Mouse (Mus musculus) liver (tissue): Measurements from ENCODE around the gene Caap1.

Source experiments
- DNase-seq: peaks from one replicate; pipeline ENCODE4 v3.0.0-alpha.2; 2020; ENCODE audit warnings: mixed read lengths

Caap1 gene

GRCm38 (mm10) chr4:94556265-94557054, at the start of gene Caap1, which contains the start of gene Gm10306:
Gene Caap1 (minus strand): TSS chr4:94556796.
Gene Gm10306 (plus strand): TSS chr4:94556546.
- peak; percentile 93 for DNase-seq

- DNase-seq = no peak
These were observed 49.0 kb upstream of the Caap1 start for GRCm38 (mm10) chr4:94605591-94605990.

- DNase-seq = no peak
These were observed 47.9 kb upstream of the Caap1 start for GRCm38 (mm10) chr4:94604452-94605019.

GRCm38 (mm10) chr4:94603031-94603629, 46.5 kb upstream of the Caap1 start, which contains the start of gene Plaa:
Gene Plaa (minus strand): TSS chr4:94603244.
- peak; percentile 89 for DNase-seq

- DNase-seq = peak; percentile 50
These were observed 46.0 kb upstream of the Caap1 start for GRCm38 (mm10) chr4:94602496-94603030.

- DNase-seq = no peak
These were observed 44.8 kb upstream of the Caap1 start for GRCm38 (mm10) chr4:94601395-94601794.

- DNase-seq = no peak
These were observed 36.1 kb upstream of the Caap1 start for GRCm38 (mm10) chr4:94592709-94593108.

- DNase-seq = no peak
These were observed 35.3 kb upstream of the Caap1 start for GRCm38 (mm10) chr4:94591765-94592381.

GRCm38 (mm10) chr4:94572677-94573076, 16.1 kb upstream of the Caap1 start:
- no peak for DNase-seq

GRCm38 (mm10) chr4:94564297-94564696, 7.7 kb upstream of the Caap1 start:
- no peak for DNase-seq

- no peak for DNase-seq
These were observed 5.5 kb upstream of the Caap1 start for GRCm38 (mm10) chr4:94561954-94562648.

- no peak for DNase-seq
These were observed 3.7 kb upstream of the Caap1 start for GRCm38 (mm10) chr4:94560316-94560715.

GRCm38 (mm10) chr4:94559266-94559665, 2.7 kb upstream of the Caap1 start:
- DNase-seq = no peak

GRCm38 (mm10) chr4:94557145-94557544, 549 bp upstream of the Caap1 start:
- no peak for DNase-seq

GRCm38 (mm10) chr4:94554955-94555494, 1.6 kb downstream of the Caap1 start:
- peak; percentile 60 for DNase-seq

- no peak for DNase-seq
These were observed 12.3 kb downstream of the Caap1 start for GRCm38 (mm10) chr4:94544321-94544720.

GRCm38 (mm10) chr4:94543041-94543440, 13.6 kb downstream of the Caap1 start:
- no peak for DNase-seq

GRCm38 (mm10) chr4:94533205-94533604, 23.4 kb downstream of the Caap1 start:
- DNase-seq = no peak

- no peak for DNase-seq
These were observed 27.1 kb downstream of the Caap1 start for GRCm38 (mm10) chr4:94529448-94529847.

- DNase-seq = no peak
These were observed 33.3 kb downstream of the Caap1 start for GRCm38 (mm10) chr4:94523321-94523720.

- DNase-seq = peak; percentile 57
These were observed 39.0 kb downstream of the Caap1 start for GRCm38 (mm10) chr4:94517631-94518030.

GRCm38 (mm10) chr4:94515366-94515765, 41.2 kb downstream of the Caap1 start:
- no peak for DNase-seq
